Mouse (Mus musculus): Measurements from ENCODE around the gene Lpgat1.

- no peak for TF ChIP-seq CTCF (IDR thresholded peaks at IDR 0.05; ENCODE audit: low read depth)
- no peak for TF ChIP-seq EP300 (IDR thresholded peaks at IDR 0.05; ENCODE audit: low read depth)
Measured at GRCm38 (mm10) chr1:191722706-191723105, 5.1 kb downstream of the Lpgat1 start.
